Mouse (Mus musculus) layer of hippocampus, postnatal 14 days (tissue): ENCODE results near the gene Edaradd. TPM values are rescaled to one million over a fixed set of nuclear protein-coding genes. Genes with fewer than 3 reads are reported as not detected.
"Not testable (repeated sequence)": the region's sequence is repeated elsewhere in the genome, so short reads cannot be mapped to it uniquely, and the experiment has no call there.

Experiments used
- DNase-seq, 2 experiments: peaks; one replicate each; pipeline ENCODE4 v3.0.0; 2021 to 2022; ENCODE audit warnings: low spot score in 2 of 2, mixed read lengths in 1 of 2
- total RNA-seq, 2 experiments: library from RNA; stranded (reverse); gene quantifications; 2 replicates each; pipeline ENCODE4 v1.2.3; 2021

Gene Edaradd
- total RNA-seq, 2 experiments from 2014 or later: 0.69 to 0.78 TPM

DNA sequence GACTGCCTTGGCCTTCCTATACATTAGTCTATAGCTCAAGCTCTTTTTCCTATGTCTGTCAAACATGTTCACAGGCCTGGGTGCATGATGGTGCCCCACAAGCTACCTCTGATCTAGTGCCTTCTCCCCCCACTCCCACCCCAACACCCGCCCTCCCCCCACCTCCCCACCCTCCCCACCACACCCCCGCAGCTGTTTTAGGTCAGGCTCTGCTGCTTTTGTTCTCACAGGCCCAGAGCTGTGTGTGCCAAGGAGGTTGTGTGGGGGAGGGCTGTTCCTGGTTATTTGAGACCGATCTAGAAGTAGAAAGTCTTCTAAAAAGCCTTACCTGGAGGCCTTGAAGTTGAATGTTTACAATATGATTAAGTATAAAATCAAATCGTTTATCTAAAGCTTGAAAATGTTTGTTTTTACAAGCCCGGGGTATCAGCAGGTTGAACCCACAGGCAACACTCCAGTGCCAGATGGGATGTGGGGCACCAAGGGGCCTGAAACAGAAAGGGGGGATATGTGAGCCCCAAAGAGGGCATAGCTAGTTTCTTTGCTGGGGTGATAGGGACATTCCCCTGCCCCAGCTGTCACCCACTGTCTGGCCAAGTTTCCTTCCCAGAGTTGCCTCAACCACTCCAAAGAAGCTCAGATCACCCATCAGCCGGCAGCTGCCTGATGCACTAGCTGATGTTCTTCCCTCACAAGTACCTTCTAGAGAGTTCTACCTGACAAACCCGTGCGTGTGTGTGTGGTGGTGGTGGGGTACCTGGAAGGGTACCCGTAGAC, 8.9 kb downstream of the Edaradd start:
- no peak for DNase-seq

DNA sequence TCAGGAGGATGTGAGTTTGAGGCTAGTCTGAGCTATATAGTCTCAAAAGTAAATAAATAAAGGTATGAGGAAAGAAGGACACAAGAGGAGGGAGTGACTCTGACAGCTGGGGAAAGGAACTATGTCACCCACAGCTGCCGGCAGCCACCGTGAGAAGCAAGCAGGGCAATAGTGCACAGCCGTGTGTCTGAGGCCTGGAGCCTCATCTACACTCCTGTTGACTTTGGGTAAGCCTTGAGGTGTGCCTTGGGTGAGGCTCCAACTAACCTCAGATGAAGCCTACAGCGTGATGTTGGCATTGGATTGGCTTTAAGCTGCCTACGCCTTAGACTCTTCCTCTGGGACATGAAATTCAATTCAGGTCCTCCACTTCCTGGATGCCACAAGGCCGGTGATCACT, 10.2 kb downstream of the Edaradd start:
- no peak for DNase-seq

DNA sequence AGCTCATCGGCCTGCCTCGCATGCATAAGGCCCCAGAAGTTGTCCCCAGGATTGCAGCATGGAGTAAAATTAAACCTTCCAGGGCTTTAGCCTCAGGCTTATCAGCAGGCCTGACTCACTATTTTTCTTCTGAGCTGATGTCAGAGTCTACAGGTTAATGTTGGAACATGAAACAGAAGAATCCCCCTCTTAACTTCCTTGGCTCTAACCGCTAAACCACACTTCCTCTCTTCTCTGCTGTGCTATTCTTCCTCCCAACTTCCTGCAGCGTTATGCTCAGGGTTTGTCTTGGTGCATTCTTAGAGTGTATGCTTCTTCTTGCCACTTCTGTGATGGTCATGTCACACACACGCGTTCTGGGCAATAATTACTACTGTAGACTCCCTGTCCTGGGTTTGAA, 12.8 kb downstream of the Edaradd start:
- no peak for DNase-seq

DNA sequence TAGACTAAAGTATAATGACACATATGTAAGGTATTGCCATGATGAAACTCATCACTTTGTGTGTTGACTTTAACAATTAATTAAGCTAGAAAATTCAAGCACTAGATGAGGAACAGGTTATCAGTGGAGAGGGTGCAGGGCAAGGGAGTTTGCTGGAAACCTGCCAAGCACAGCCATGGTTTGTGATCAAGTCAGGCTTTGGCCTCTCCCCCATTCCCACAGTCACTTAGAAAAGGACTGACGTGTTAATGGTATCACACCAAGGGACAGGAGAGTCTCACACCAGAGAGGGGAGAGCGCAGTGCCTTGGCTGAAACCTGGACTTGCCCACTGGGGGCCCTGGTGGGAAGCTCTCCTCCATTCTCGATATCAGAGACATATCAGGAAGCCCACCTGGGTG, 14.9 kb downstream of the Edaradd start:
- DNase-seq: no peak

GRCm38 (mm10) chr13:12503238-12503751, 16.9 kb downstream of the Edaradd start:
- DNase-seq: no peak

DNA sequence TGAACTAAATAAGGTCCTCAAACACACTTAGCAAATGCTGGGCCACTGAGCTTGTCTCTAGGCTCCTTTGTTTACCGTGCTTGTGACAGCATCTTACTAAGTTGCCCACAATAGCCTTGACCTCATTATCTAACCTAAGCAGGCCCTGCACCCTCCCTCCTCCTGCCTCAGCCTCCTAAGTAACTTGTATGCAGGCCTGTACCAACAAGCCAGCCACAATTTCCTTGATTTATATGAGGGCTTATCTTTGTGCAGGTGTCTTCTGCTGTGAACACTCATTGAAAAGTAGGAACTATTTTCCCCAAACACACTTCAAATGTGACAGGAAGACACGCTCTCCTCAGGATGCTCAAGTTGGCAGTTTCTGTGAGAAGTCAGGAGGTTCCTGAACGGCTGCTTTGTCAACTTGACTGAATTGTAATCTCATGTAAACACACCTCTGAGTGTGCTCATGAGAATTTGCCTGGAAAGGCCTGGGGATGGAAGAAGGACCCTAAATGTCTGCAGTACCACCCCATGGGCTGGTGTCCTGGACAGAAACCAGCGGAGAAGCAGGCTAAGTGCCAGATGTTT, 17.5 kb downstream of the Edaradd start:
- no peak for DNase-seq

GRCm38 (mm10) chr13:12499107-12499506, 21.1 kb downstream of the Edaradd start:
- DNase-seq: no peak

GRCm38 (mm10) chr13:12497809-12498208, 22.4 kb downstream of the Edaradd start:
- no peak for DNase-seq

DNA sequence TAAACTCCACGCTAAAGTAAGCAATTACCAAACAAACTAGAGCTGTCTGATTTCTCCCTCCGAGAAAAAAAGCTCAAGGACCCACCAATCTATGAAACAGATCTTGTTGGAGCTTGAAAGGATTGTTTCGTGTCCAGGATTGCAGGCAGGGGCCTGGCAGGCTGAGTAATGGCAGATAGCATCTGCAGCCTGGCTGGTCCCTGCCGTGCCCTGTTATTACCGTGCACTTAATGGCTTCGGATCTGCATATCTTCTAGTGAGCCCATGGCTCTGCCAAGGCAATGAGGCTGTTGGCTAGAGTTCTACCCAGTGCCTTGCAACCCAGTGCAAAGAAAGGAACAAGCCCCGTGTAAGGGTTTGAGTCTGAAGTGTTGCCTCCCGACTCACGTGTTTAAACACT, 25.5 kb downstream of the Edaradd start:
- no peak for DNase-seq

GRCm38 (mm10) chr13:12492515-12492914, 27.7 kb downstream of the Edaradd start:
- DNase-seq: no peak

- no peak for DNase-seq
These were observed 34.6 kb downstream of the Edaradd start for GRCm38 (mm10) chr13:12485640-12486039.

DNA sequence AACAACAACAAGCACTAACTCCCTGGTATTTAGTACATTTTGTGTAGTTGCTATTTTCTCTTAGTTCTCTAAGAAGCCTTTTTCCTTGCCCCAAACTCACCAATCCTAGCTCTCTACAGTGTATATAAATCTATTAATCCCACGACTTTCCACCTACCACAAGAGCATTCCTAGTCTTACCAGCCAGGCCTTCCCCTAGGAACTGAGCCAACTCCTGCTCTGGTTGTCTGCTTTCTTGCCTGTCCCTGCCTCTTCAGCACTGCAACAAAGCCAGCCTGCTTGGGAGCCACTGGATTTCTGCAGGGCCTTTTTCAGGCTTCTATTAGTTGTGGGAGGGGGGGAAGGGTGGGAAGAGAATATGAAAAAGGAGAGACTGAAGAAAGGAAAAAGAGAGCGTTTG, 35.0 kb downstream of the Edaradd start:
- no peak for DNase-seq

- DNase-seq: no peak
These were observed 40.4 kb downstream of the Edaradd start for GRCm38 (mm10) chr13:12479802-12480201.

DNA sequence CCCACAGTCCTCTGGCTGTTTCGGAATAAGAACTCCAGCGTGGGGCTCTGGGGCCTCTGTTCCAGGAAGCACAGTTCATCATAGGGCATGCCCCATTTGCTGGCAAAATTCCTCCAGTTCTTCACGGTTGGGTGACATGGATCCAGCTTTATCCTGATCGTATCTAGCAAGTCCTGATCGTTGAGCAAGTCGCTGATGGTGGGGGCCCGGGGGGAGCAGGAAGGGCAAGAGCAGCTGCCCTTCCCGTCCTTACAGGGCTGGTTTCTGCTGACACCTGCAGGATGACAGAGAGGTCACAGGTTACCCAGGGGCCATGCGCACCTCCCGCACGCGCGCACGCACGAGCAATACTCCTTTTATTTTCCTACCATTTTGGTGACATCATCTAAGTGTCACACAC, 41.9 kb downstream of the Edaradd start:
- no peak for DNase-seq

DNA sequence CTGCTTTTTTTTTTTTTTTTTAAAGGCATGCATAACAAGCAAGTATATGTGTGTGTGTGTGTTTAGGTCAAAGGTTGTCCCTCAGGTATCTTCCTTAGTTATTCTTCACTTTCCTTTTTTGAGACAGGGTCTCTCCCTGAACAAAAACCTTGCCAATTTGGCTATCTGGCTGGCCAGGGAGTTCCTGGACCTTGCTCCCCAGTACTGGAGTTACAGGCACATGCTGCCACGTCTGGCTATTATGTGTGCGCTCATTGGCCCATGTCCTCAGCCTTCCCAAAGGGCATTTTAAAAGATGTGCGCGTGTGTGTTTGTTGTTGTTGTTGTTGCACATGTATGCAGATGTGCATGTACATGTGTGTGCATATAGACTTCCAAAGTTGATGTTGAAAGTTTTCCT, 43.4 kb downstream of the Edaradd start:
- no peak for DNase-seq

DNA sequence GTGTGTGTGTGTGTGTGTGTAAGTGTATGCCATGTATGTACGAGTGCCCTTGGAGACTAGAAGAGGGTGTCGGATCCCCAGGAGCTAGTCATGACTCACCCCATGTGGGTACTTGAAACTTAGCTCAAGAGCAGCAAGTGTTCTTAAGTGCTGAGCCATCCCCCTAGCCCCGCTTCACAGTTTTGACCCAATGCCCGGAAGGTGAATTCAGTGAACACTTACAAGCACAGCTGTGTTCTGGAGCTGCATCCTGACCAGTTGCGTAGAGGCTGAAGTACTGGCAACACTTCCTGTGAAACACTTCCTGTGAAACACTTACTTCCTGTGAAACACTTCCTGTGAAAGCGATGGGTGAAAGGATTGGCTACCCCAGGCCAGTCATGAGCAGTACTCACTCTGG, 45.0 kb downstream of the Edaradd start:
- DNase-seq: no peak

- DNase-seq: peak; percentile 73 to 78
These were observed 46.4 kb downstream of the Edaradd start for GRCm38 (mm10) chr13:12473724-12474378.

GRCm38 (mm10) chr13:12468488-12468887, 51.8 kb downstream of the Edaradd start:
- DNase-seq: no peak

DNA sequence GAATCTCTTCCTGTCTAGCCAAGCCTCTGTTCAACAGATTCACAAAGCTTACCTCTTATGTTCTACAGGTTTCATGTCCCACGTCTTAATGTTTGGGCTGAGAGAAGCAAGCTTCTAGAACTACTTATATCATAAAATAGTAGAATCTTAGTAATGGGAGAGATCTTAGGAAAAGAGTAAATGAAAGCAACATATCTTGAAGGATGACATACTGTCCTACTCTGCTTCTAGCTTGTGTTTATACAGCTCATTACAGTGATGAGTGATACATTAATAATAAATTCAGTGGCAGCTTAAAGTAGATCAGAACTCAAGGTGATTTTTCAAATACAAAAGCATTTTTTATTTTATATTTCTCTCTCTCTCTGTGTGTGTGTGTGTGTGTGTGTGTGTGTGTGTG, 55.4 kb downstream of the Edaradd start, which contains the start of gene Lgals8:
Lgals8 (minus strand) TSS at position 101 of the 400 bp plus-strand sequence.
- no peak for DNase-seq

- not testable (repeated sequence) for DNase-seq
These were observed 56.1 kb downstream of the Edaradd start for GRCm38 (mm10) chr13:12464159-12464558.

GRCm38 (mm10) chr13:12462623-12463022, 57.6 kb downstream of the Edaradd start:
- DNase-seq: no peak

DNA sequence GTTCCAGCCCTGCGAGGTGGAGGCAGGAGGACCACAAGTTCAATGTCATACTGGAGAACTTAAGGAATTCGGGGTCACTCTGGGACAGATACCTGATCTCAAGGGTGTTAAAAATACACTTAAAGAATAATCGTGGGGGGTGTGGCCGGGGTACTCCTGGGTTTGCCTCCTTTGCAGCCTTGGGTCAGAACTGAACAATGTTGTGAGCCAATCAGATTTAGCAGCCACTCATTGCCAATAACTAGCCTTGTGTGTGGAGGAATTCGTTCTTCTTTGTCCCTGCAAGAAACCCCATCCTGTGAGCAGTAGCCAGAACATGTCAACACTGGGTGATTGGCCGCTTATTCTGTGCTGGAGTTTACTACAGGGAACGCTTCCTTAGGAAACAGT, 58.5 kb downstream of the Edaradd start:
- no peak for DNase-seq
